Mouse (Mus musculus): ENCODE measurements at regions not wholly inside any gene's neighbourhood (a gene's known extent, or its start where the extent isn't known, plus 50 kb on each side); places are given as distances from the start of the nearest gene placed in this dataset.

DNA sequence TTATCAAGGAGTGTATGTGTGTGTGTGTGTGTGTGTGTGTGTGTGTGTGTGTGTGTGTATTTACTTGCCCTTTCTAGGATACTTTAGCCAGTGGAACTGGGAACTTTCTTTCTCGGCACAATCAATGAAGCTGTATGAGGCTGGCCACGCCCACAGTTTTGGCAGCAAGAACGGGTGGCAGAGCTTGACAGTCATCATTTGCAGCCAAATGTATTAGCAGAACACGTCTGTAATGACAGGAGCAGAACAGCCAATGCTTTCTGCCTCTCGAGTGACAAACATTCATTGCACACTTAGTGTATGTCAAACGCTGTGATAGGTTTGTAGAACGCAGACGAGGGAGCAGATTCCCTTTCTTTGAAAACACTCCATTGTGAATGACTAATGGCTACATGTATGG is 221.4 kb upstream of the Pou3f3 start:
- no peak overlapping the region for H3K27ac ChIP-seq (ENCODE audit: low read length)
- 64% methylated on average over 8 of the region's 8 CpGs for WGBS
- no peaks in the 10 kb centered on the region for H3K27me3 ChIP-seq (ENCODE audit: control insufficient read depth, insufficient read depth, low read depth, low read length)
- H3K4me2 ChIP-seq (ENCODE audit: low read length): no peak overlapping the region
- no peak for ATAC-seq
- H3K9me3 ChIP-seq (replicated peaks; ENCODE audit: control insufficient read depth, low read length, poor library complexity, severe bottlenecking): no peaks in the 10 kb centered on the region
- H3K4me1 ChIP-seq (ENCODE audit: control insufficient read depth, insufficient read depth, low read length): peaks cover 13% of the 10 kb centered on the region
- H3K36me3 ChIP-seq (ENCODE audit: control insufficient read depth, insufficient read depth, low read length): no peaks in the 10 kb centered on the region
- H3K9ac ChIP-seq (ENCODE audit: low read depth, low read length): no peak overlapping the region
- H3K4me3 ChIP-seq (ENCODE audit: low read depth, low read length): no peak overlapping the region

DNA sequence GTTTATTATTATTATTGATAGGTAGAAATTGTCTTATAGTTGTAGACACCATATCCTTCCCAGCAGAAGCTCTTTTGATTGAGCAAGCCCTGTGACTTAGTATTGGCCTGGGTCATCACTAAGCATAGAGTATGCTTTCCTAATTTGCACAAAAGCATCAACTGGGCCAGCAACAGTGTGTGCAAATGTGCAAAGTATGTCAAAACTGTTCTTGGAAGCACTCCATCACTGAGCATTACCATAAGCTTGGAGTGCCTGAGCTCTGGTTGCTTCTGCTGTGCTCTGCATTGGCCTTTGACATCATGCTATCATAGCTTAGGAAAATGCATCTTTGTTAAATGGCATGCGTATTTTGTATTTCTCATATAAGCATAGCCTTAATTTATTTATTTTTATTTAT is 220.7 kb upstream of the Pou3f3 start:
- H3K4me3 ChIP-seq (ENCODE audit: low read depth, low read length): no peak overlapping the region
- no peaks in the 10 kb centered on the region for H3K27me3 ChIP-seq (ENCODE audit: control insufficient read depth, insufficient read depth, low read depth, low read length)
- H3K4me1 ChIP-seq (ENCODE audit: control insufficient read depth, insufficient read depth, low read length): peaks cover 13% of the 10 kb centered on the region
- H3K9ac ChIP-seq (ENCODE audit: low read depth, low read length): no peak overlapping the region
- WGBS: 98% methylated on average over 1 of the region's 1 CpGs
- ATAC-seq: no peak
- no peaks in the 10 kb centered on the region for H3K36me3 ChIP-seq (ENCODE audit: control insufficient read depth, insufficient read depth, low read length)
- no peaks in the 10 kb centered on the region for H3K9me3 ChIP-seq (replicated peaks; ENCODE audit: control insufficient read depth, low read length, poor library complexity, severe bottlenecking)
- H3K4me2 ChIP-seq (ENCODE audit: low read length): no peak overlapping the region
- H3K27ac ChIP-seq (ENCODE audit: low read length): no peak overlapping the region

DNA sequence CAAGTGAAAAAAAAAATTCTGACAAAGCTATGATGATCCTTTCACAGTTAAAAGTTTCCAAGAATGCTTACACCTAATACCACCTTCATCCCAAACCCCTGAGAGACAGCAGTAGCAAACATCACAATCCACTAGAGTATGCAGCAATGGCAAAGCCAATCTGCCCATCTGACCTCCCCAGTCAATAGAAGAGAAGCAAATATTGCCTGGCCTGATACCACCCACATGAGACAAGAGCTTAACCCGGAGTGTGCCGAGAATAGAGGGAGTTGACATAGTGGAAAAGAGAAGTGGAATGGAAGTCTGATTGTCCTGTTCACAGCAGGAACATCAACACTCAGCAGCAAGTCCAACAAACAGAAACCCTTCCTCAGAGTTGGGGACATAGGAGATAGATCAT is 219.9 kb upstream of the Pou3f3 start:
- Histone ChIP-seq H3K27ac (ENCODE audit: low read length) (no peak overlapping the region), H3K27me3 (ENCODE audit: control insufficient read depth, insufficient read depth, low read depth, low read length) (no peaks in the 10 kb centered on the region), H3K4me2 (ENCODE audit: low read length) (no peak overlapping the region), H3K36me3 (ENCODE audit: control insufficient read depth, insufficient read depth, low read length) (no peaks in the 10 kb centered on the region), H3K9ac (ENCODE audit: low read depth, low read length) (no peak overlapping the region), H3K4me1 (ENCODE audit: control insufficient read depth, insufficient read depth, low read length) (peaks cover 13% of the 10 kb centered on the region), H3K9me3 (replicated peaks; ENCODE audit: control insufficient read depth, low read length, poor library complexity, severe bottlenecking) (no peaks in the 10 kb centered on the region), H3K4me3 (ENCODE audit: low read depth, low read length) (no peak overlapping the region)
- WGBS: 70% methylated on average over 2 of the region's 2 CpGs
- no peak for ATAC-seq

- Histone ChIP-seq H3K36me3 (ENCODE audit: control insufficient read depth, insufficient read depth, low read length) (no peaks in the 10 kb centered on the region), H3K9ac (ENCODE audit: low read depth, low read length) (no peak overlapping the region), H3K27ac (ENCODE audit: low read length) (no peak overlapping the region), H3K4me1 (ENCODE audit: control insufficient read depth, insufficient read depth, low read length) (no peaks in the 10 kb centered on the region), H3K4me2 (ENCODE audit: low read length) (no peak overlapping the region), H3K9me3 (replicated peaks; ENCODE audit: control insufficient read depth, low read length, poor library complexity, severe bottlenecking) (no peaks in the 10 kb centered on the region), H3K27me3 (ENCODE audit: control insufficient read depth, insufficient read depth, low read depth, low read length) (no peaks in the 10 kb centered on the region), H3K4me3 (ENCODE audit: low read depth, low read length) (no peak overlapping the region)
- no peak for ATAC-seq
- WGBS: 82% methylated on average over 8 of the region's 8 CpGs
Observed at GRCm38 (mm10) chr1:42480348-42480920, 215.1 kb upstream of the Pou3f3 start.

DNA sequence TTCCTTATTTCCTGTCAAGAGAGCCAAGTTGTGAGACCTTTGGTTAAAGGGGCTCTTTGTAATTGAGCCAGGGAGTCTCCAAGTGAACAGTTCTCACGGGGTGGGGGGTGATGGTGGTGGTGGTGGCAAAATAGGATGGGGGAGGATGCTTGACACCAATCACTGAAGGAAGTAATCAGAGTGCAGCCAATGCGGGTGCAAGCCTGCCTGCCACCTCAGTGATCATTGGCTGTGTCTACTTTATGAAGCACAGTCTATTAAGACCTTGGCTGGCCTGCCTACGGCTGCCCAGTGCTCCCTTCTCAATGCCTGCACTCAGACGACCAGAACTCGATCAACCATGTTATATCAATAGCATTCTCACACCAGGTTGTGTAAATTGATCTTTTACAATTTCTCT is 206.0 kb upstream of the Pou3f3 start:
- no peak overlapping the region for H3K9ac ChIP-seq (ENCODE audit: low read depth, low read length)
- H3K27me3 ChIP-seq (ENCODE audit: control insufficient read depth, insufficient read depth, low read depth, low read length): no peaks in the 10 kb centered on the region
- H3K27ac ChIP-seq (ENCODE audit: low read length): no peak overlapping the region
- H3K9me3 ChIP-seq (replicated peaks; ENCODE audit: control insufficient read depth, low read length, poor library complexity, severe bottlenecking): no peaks in the 10 kb centered on the region
- no peaks in the 10 kb centered on the region for H3K36me3 ChIP-seq (ENCODE audit: control insufficient read depth, insufficient read depth, low read length)
- WGBS: 47% methylated on average over 5 of the region's 5 CpGs
- no peak for ATAC-seq
- H3K4me2 ChIP-seq (ENCODE audit: low read length): no peak overlapping the region
- no peak overlapping the region for H3K4me3 ChIP-seq (ENCODE audit: low read depth, low read length)
- peaks cover 13% of the 10 kb centered on the region for H3K4me1 ChIP-seq (ENCODE audit: control insufficient read depth, insufficient read depth, low read length)

GRCm38 (mm10) chr1:42490856-42491643 is 204.5 kb upstream of the Pou3f3 start:
- H3K9me3 ChIP-seq (replicated peaks; ENCODE audit: control insufficient read depth, low read length, poor library complexity, severe bottlenecking): no peaks in the 10 kb centered on the region
- H3K4me3 ChIP-seq (ENCODE audit: low read depth, low read length): peak overlapping the region; percentile 38
- 8% methylated on average over 11 of the region's 11 CpGs for WGBS
- ATAC-seq: peak; percentile 70
- no peak overlapping the region for H3K27ac ChIP-seq (ENCODE audit: low read length)
- peak overlapping the region; percentile 80 for H3K4me2 ChIP-seq (ENCODE audit: low read length)
- no peaks in the 10 kb centered on the region for H3K27me3 ChIP-seq (ENCODE audit: control insufficient read depth, insufficient read depth, low read depth, low read length)
- no peaks in the 10 kb centered on the region for H3K36me3 ChIP-seq (ENCODE audit: control insufficient read depth, insufficient read depth, low read length)
- peaks cover 13% of the 10 kb centered on the region for H3K4me1 ChIP-seq (ENCODE audit: control insufficient read depth, insufficient read depth, low read length)
- H3K9ac ChIP-seq (ENCODE audit: low read depth, low read length): peak overlapping the region; percentile 65

GRCm38 (mm10) chr1:42491644-42492277 is 203.8 kb upstream of the Pou3f3 start:
- WGBS: 2% methylated on average over 35 of the region's 35 CpGs

DNA sequence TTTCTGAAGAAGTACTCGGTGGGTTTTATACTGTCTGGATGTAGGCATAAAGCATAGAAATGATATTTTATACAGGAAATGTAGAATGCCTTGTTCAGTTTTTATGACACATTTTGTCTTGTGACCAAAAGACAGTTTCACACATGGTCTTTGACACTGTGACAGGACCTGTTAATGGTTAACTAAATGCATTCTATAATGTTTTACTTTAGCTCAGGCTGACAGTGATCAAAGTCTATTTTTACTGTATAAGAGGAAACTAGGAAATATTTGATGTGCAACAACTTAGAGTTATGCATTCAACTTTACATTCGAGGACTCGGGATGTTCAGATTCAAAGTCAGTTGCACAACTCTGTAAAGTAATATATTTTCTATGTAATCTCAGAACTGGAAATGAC is 199.5 kb upstream of the Pou3f3 start:
- H3K4me1 ChIP-seq (ENCODE audit: control insufficient read depth, insufficient read depth, low read length): peaks cover 9% of the 10 kb centered on the region
- 90% methylated on average over 3 of the region's 3 CpGs for WGBS
- H3K9ac ChIP-seq (ENCODE audit: low read depth, low read length): no peak overlapping the region
- no peaks in the 10 kb centered on the region for H3K9me3 ChIP-seq (replicated peaks; ENCODE audit: control insufficient read depth, low read length, poor library complexity, severe bottlenecking)
- H3K4me2 ChIP-seq (ENCODE audit: low read length): no peak overlapping the region
- no peak overlapping the region for H3K4me3 ChIP-seq (ENCODE audit: low read depth, low read length)
- ATAC-seq: no peak
- no peaks in the 10 kb centered on the region for H3K36me3 ChIP-seq (ENCODE audit: control insufficient read depth, insufficient read depth, low read length)
- H3K27me3 ChIP-seq (ENCODE audit: control insufficient read depth, insufficient read depth, low read depth, low read length): no peaks in the 10 kb centered on the region; the same call in 1 of the 2 replicates
- no peak overlapping the region for H3K27ac ChIP-seq (ENCODE audit: low read length)

More at GRCm38 (mm10) chr1:42491644-42492277, 203.8 kb upstream of the Pou3f3 start:
- H3K4me3 ChIP-seq (ENCODE audit: low read depth, low read length): peak overlapping the region; percentile 38
- H3K9me3 ChIP-seq (replicated peaks; ENCODE audit: control insufficient read depth, low read length, poor library complexity, severe bottlenecking): no peaks in the 10 kb centered on the region
- H3K36me3 ChIP-seq (ENCODE audit: control insufficient read depth, insufficient read depth, low read length): no peaks in the 10 kb centered on the region
- no peak overlapping the region for H3K27ac ChIP-seq (ENCODE audit: low read length)
- no peaks in the 10 kb centered on the region; the same call in 1 of the 2 replicates for H3K27me3 ChIP-seq (ENCODE audit: control insufficient read depth, insufficient read depth, low read depth, low read length)
- peak; percentile 73 for ATAC-seq
- peaks cover 13% of the 10 kb centered on the region for H3K4me1 ChIP-seq (ENCODE audit: control insufficient read depth, insufficient read depth, low read length)
- peak overlapping the region; percentile 65 for H3K9ac ChIP-seq (ENCODE audit: low read depth, low read length)
- peak overlapping the region; percentile 80 for H3K4me2 ChIP-seq (ENCODE audit: low read length)

DNA sequence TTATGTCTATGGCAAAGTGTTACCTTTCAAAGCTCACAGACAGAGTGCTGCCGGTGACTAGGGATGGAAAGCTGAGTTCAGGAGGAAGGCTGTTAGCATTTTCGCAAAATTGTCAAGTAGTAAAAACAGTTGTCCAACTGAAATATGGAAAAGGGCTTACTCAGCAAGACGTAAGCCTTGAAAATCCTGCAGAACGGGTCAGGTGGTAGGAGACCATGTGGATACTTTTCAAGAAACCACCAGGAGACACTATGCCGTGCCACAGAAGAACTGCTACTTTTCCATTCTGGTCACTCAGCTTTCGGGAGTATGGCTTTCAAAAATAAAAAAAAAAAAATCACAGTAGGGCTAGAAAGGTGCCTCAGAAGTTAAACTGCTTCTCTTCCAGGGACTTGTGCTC is 199.1 kb upstream of the Pou3f3 start:
- H3K4me2 ChIP-seq (ENCODE audit: low read length): no peak overlapping the region
- no peaks in the 10 kb centered on the region; the same call in 1 of the 2 replicates for H3K27me3 ChIP-seq (ENCODE audit: control insufficient read depth, insufficient read depth, low read depth, low read length)
- H3K27ac ChIP-seq (ENCODE audit: low read length): no peak overlapping the region
- H3K9me3 ChIP-seq (replicated peaks; ENCODE audit: control insufficient read depth, low read length, poor library complexity, severe bottlenecking): no peaks in the 10 kb centered on the region
- WGBS: 85% methylated on average over 6 of the region's 6 CpGs
- H3K9ac ChIP-seq (ENCODE audit: low read depth, low read length): no peak overlapping the region
- no peaks in the 10 kb centered on the region for H3K36me3 ChIP-seq (ENCODE audit: control insufficient read depth, insufficient read depth, low read length)
- no peak overlapping the region for H3K4me3 ChIP-seq (ENCODE audit: low read depth, low read length)
- ATAC-seq: no peak
- peaks cover 5% of the 10 kb centered on the region; the same call in 1 of the 2 replicates for H3K4me1 ChIP-seq (ENCODE audit: control insufficient read depth, insufficient read depth, low read length)
